Mouse (Mus musculus) R1 (cell line): Measurements from ENCODE around the gene Dcaf15.

Source experiments
- DNase-seq: peaks from one replicate; pipeline ENCODE4 v3.0.0-alpha.2; 2018; ENCODE audit warnings: low read depth, low spot score

Dcaf15 gene

DNA sequence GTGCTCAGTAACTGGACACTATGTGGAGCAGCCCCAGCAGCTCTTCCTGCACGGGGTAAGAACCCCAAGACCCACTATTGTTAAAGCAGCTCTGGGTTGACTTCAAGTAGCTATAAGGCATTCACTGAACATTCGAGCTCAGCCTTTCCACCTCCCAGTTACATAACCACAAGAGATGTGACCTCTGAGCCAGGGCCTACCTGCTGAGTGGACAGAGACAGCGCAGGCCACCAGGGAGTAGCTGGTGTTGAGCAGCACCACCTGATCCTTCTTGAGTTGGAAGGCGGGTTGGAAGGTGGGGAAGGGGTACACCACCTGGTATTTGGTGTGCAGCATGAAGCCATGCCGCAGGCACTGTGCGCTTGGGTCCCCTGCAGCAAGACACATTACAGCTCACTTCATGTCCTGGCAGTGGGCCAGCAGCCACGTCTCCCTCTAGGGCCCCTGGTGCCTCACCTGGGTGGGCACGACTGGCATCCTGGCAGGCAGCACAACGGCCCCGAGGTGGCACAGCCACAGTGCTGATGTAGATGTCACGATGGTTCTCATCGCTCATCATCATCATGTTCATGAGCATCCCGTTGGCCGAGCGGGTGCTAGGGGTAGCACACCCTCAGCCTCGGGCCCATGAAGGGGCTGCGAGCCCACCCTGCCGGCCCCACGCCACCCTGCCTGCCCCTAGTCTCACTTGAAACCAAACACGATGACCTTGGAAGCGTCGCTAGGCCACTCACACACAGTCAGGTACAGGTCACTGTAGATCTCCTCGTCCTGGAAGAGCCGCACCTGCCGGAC lies 2.9 kb downstream of the Dcaf15 start:
- DNase-seq: no peak

DNA sequence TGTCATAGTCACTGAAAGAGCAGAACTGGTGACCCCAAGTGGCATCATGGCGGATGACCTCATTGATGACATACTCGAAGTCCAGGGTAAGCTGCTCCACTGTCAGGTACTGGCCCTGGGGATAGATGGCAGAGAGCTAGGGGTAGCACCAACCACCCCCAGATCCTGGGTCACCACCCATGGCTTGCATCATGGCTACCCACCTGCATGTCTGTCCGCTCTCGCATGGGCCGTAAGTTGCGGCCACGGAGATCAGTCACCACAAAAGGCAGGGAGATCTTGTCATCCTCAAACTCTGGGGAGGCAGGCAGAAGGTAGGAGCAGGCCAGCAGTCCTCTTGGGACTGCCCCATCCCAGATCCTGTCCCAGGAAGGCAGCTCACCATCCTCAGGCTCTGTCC lies 6.2 kb downstream of the Dcaf15 start:
- DNase-seq: no peak

GRCm38 (mm10) chr8:84096061-84096460 lies 8.5 kb downstream of the Dcaf15 start:
- peak; percentile 31 for DNase-seq

DNA sequence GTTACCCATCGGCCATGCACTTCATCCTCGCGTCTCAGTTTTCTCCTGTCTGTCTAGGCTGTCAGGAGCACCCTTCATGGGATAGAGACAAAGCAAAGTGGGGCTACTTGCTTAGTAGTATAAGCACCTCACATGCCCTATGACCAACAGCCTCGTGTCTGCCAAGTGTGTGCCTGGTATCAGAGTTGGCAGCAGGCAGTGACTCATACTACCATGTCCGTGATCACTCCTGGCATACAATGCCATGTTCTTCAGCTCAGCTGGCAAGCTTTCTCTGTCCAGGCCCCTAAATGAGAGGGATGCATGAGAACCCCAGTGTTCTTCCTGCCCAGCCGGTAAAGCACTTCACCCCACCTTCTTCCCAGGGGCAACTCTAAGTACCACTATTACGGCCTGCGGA lies 14.0 kb downstream of the Dcaf15 start:
- DNase-seq: no peak

DNA sequence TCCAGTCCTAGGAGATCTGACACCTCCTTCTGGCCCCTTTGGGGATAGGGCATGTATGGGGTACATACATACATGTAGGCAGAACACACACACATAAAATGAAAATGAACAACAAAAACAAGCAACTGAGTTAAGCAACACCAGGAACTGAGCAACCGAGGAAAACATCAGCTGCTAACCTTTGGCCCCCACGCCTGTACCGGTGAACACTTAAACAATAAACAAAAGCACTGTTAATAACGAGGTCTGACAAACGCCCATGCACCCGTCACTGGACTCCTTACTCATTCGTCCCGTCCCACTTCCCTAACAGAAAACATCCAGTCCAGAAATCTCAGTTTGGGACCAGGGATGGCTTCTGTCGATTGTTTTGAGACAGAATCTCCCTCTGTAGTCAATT lies 15.3 kb downstream of the Dcaf15 start:
- no peak for DNase-seq

DNA sequence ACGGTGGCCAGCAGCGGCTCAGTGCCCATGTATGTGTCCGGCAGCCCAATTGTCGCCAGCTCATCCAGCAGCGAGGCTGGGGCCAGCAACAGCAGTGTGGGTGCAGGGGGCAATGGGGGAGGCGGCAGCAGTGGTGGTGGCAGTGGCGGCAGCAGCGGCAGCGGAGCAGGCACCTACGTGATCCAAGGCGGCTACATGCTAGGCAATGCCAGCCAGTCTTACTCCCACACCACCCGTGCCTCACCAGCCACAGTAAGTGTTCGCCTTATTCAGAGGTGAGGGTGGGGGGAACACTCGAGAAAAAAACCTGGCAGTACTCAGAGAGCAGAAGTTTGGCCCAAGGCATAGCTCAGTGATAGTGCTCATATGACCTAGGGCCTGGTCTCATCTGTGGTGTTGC lies 16.7 kb downstream of the Dcaf15 start:
- no peak for DNase-seq

DNA sequence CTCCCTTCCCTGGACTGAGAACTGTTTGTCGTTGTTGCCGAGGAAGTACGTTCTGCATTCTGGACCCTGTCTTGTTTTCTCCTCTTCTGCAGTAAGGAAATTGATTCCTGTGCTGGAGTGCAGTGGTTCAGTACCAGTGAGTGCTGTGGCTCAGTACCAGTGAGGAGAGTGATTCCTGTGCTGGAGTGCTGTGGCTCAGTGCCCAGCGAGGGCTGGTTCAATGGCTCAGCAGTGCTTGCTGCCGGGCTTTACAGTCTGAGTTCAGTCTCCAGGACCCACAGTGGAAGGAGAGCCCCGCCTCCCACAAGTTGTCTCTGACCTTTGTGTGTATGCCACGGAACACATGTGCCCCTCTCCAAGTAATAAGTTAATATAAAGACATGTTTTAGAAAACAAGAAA lies 17.4 kb downstream of the Dcaf15 start:
- no peak for DNase-seq

DNA sequence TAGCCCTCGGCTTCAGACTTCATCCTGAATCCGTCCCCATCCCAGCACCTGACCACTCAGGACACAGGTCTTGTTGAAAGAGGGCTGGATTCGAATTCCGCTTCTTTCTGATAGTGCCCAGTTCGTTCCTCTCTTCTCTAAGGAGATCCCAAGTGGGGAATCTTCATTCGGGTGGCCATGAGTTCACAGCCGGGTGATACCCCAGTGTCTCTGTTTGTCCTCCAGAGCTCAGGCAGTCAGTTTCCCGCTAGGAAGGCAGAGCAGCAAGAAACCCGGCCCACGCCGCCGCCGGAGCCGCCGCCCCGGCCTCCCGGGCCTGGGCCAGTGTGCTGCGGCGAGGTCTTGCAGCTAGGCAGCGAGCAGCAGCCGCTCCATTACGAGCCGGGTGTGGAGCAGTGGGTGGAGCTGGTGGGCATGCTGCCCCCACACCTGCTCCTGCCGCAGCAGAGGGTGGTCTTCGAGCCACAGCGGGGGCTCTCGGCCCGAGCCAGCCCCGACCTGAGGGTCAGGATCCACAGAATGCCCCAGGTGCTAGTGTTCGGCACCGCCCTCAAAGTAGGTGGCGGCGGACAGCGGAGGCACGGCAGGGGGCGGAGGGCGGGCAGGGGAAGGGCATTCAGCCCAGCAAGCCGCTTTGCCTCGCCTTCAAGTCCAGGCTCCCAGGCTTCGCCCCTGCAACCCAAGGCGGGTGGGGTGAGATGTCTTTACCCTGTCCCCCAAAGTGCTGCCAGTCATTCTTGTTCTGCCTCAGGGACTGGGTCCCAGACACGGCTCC lies 20.0 kb downstream of the Dcaf15 start:
- peak; percentile 42 for DNase-seq

GRCm38 (mm10) chr8:84083829-84084241 lies 20.7 kb downstream of the Dcaf15 start:
- peak; percentile 78 for DNase-seq

DNA sequence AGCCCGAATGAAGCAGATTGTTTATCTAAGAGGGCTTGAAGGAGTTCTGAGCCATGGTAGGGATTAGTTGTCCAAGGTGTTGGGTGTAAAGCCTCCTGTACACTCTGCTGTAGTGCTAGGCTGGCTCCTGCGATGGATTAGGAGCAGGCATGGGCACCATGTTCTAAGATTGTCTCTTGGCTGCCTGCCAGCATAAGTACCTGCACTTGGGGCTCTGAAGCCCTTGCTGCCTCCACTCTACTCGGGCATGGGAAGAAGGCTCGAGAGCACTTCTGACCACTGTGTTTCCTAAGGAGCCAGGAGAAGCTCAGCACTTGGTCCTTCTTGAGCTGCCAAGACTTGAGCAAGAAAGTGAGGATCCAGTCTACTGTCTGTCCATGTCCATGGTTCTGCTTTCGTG lies 25.4 kb downstream of the Dcaf15 start:
- no peak for DNase-seq

- no peak for DNase-seq
These were observed 27.7 kb downstream of the Dcaf15 start for GRCm38 (mm10) chr8:84076849-84077248.

- DNase-seq: no peak
These were observed 28.2 kb downstream of the Dcaf15 start for GRCm38 (mm10) chr8:84076412-84076811.

GRCm38 (mm10) chr8:84073230-84073976 lies 31.2 kb downstream of the Dcaf15 start:
- no peak for DNase-seq

DNA sequence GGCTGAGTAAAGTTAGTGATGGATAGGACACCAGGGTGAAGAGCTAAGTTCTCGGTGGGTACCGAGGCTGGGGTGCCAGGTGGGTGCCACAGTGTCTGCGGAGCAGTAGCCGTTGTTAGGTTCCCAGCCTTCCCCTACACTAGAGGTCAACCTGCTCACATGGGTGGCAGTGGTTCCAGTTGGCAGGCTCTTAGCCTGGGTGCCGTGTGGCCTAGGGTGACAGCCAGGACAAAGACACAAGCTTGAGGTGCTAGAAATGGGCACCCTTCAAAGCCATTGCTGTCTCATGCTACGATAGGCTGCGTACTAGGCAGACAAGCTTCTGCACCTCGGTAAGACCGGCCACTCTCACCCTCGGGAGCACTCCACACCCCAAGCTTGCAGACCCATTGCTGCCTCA lies 32.2 kb downstream of the Dcaf15 start:
- DNase-seq: no peak

GRCm38 (mm10) chr8:84071921-84072320 lies 32.6 kb downstream of the Dcaf15 start:
- no peak for DNase-seq

- no peak for DNase-seq
These were observed 33.9 kb downstream of the Dcaf15 start for GRCm38 (mm10) chr8:84070667-84071066.

- DNase-seq: no peak
These were observed 34.3 kb downstream of the Dcaf15 start for GRCm38 (mm10) chr8:84070241-84070640.

GRCm38 (mm10) chr8:84069750-84070149 lies 34.8 kb downstream of the Dcaf15 start:
- no peak for DNase-seq

GRCm38 (mm10) chr8:84069169-84069568 lies 35.4 kb downstream of the Dcaf15 start:
- no peak for DNase-seq

GRCm38 (mm10) chr8:84068316-84069035 lies 36.1 kb downstream of the Dcaf15 start:
- DNase-seq: no peak

DNA sequence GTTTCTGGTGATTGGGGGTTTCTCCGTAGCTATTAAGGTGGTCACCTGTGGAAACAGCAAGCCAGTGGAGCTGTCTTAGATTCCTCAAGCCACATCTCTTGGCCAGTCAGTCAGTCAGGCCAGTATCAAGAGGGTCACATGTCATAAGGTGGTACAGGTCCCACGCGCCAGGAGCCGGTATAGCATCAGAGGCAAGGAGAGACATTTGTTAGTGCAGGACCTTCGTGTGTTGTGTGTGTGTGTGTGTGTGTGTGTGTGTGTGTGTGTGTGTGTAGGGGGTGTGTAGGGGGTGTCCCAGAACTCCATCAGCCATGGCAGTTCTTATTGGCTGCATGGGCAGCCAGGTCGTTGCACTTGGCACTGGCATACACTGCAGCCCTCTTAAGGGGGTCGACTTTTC lies 36.7 kb downstream of the Dcaf15 start:
- DNase-seq: no peak
